Mouse (Mus musculus): ENCODE results near the gene Tmem204. TPM values are rescaled to one million over a fixed set of nuclear protein-coding genes. Genes with fewer than 3 reads are reported as not detected.

Gene Tmem204
- polyA plus RNA-seq, 1 experiment from 2014 or later = 5.2 TPM

DNA sequence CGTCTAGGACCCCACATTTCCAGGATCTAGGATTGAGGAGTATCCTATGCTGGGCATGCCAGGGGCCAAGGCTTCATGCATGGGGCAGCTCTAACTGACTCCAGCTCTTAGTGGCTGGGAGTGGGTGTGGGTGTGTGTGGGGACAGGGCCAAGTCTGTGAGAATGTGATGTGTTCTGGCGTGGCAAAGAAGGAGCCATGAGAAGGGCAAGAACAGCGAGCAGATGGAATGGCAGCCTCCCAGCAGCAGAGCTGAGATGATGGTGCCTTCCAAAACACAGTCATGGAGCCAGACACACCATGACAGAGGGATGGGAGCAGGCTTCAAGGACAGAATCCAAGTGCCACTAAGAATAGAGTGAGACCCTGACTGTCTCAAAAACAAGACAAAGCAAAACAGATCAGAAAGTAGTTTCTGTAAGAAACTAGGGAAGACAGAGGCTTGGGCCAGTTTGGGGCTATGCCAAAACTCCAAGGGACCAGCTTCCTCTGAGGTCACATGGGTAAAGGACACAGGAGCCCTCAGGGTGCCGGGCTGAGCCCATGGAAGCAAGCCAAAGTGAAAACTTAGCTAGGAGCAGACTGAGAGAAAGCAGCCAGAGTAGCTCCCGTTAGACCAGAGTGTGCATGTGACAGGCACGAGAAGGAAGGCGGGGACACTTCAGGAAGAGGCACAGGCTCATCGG is 28.5 kb upstream of the Tmem204 start:
- H3K9me3 ChIP-seq (replicated peaks) = no peaks in the 10 kb centered on the region
- peaks cover 52% of the 10 kb centered on the region for H3K36me3 ChIP-seq
- no peaks in the 10 kb centered on the region for H3K27me3 ChIP-seq
- peaks cover 29% of the 10 kb centered on the region for H3K4me1 ChIP-seq (replicated peaks)
- 78% methylated on average over 8 of the region's 8 CpGs for WGBS (ENCODE audit: insufficient replicate concordance)
- H3K9ac ChIP-seq = no peak overlapping the region
- H3K4me3 ChIP-seq (replicated peaks) = no peak overlapping the region
- no peak overlapping the region for H3K4me2 ChIP-seq
- 0 out of 2 replicates have a peak overlapping the region, but pooled peaks have one; percentile 20 for H3K27ac ChIP-seq
- no peak for ATAC-seq (ENCODE audit: low read depth)
- no peak for DNase-seq

DNA sequence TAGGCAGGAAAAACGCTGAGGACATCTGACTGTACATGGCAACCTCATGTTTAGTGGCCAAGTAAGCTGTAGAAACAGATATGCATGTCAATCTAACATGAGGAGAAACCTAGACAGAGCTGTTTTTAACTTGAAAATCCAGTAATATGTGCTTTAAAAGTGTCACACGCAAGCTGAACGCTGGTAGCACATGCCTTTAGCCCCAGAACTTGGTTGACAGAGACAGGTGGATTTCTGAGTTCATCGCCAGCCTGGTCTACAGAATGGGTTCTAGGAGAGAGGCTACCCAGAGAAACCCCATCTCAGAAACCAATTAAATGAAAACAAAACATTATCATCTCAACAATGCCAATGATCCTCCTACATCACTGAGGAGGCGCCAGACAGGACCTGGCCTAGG is 27.8 kb upstream of the Tmem204 start:
- peaks cover 58% of the 10 kb centered on the region for H3K36me3 ChIP-seq
- 87% methylated on average over 5 of the region's 5 CpGs for WGBS (ENCODE audit: insufficient replicate concordance)
- no peak overlapping the region for H3K4me3 ChIP-seq (replicated peaks)
- no peaks in the 10 kb centered on the region for H3K27me3 ChIP-seq
- no peaks in the 10 kb centered on the region for H3K9me3 ChIP-seq (replicated peaks)
- ATAC-seq (ENCODE audit: low read depth) (no peak), DNase-seq (no peak)
- 0 out of 2 replicates have a peak overlapping the region, but pooled peaks have one; percentile 20 for H3K27ac ChIP-seq
- H3K9ac ChIP-seq = no peak overlapping the region
- no peak overlapping the region for H3K4me2 ChIP-seq
- peaks cover 23% of the 10 kb centered on the region for H3K4me1 ChIP-seq (replicated peaks)

DNA sequence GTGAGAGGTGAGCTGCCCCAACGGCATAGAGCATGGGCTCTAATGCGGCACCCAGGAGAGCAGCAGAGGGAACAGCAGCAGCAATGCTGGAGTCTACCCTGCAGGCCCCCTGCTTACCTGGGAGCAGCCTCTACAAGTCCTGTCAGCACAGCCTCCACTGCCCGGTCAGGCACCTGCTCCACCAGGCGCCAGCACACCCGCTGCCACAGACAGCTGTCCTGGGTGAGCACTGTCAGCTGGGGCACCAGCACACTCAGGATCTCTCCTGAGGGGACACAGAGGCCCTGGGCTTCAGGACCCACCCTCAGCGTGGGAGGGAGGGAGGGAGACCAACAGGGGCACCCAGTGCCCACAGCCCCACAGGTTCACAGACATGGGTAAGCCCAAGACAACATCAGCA is 27.2 kb upstream of the Tmem204 start:
- no peak for DNase-seq
- no peak for ATAC-seq (ENCODE audit: low read depth)
- Histone ChIP-seq H3K4me2 (no peak overlapping the region), H3K27me3 (no peaks in the 10 kb centered on the region), H3K4me3 (replicated peaks) (no peak overlapping the region), H3K27ac (no peak overlapping the region), H3K4me1 (replicated peaks) (peaks cover 19% of the 10 kb centered on the region), H3K36me3 (peaks cover 65% of the 10 kb centered on the region), H3K9ac (no peak overlapping the region), H3K9me3 (replicated peaks) (no peaks in the 10 kb centered on the region)
- 85% methylated on average over 6 of the region's 6 CpGs for WGBS (ENCODE audit: insufficient replicate concordance)

DNA sequence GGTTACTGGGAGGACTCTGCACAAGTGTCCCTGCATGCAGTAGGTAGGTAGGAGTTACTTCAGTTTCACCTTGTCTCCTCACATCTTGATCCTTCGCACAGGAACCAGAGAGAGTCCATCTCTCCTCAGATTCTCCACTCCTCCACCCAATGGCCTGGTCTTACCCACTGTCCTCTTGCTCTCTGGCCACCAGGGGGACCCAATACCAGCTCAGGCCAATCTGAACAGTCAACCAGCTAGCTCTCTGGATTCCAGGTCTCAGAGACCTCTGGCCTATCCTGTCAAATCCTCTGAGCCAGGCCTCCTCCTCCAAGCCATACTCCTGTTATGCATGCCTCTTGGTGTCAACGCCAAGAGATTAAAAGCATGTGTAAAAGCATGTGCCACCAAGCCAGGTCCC is 26.2 kb upstream of the Tmem204 start:
- Histone ChIP-seq H3K27me3 (no peaks in the 10 kb centered on the region), H3K9me3 (replicated peaks) (no peaks in the 10 kb centered on the region), H3K27ac (no peak overlapping the region), H3K4me1 (replicated peaks) (peaks cover 10% of the 10 kb centered on the region), H3K9ac (no peak overlapping the region), H3K4me2 (no peak overlapping the region), H3K36me3 (peaks cover 75% of the 10 kb centered on the region), H3K4me3 (replicated peaks) (no peak overlapping the region)
- 75% methylated on average over 2 of the region's 2 CpGs for WGBS (ENCODE audit: insufficient replicate concordance)
- DNase-seq = no peak
- ATAC-seq (ENCODE audit: low read depth) = peak; percentile 62; the same call in 1 of the 2 replicates

DNA sequence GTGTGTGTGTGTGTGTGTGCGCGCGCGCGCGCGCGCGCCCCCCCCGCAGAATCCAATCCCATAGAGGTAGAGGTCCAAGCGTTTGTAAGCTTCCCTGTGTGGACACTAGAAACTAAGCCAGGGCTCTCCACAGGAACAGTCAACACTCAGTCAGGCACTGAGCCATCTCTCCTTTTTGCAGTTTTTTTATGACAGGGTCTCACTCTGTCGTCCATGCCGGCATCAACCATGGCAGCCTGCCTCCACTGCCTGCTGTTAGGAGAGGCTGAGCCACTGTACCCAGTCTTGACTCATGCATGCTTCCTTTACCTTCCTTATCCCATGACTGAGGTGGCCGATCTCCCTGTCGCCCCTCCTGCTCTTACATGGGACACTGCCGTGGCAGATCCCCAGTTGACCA is 24.4 kb upstream of the Tmem204 start:
- Histone ChIP-seq H3K4me3 (replicated peaks) (no peak overlapping the region), H3K9ac (no peak overlapping the region), H3K9me3 (replicated peaks) (no peaks in the 10 kb centered on the region), H3K36me3 (peaks cover 86% of the 10 kb centered on the region), H3K27ac (no peak overlapping the region), H3K4me1 (replicated peaks) (0 out of 2 replicates have a peak, but pooled peaks cover 5% of the 10 kb centered on the region), H3K27me3 (no peaks in the 10 kb centered on the region), H3K4me2 (no peak overlapping the region)
- DNase-seq (no peak), ATAC-seq (ENCODE audit: low read depth) (no peak)
- 96% methylated on average over 13 of the region's 16 CpGs for WGBS (ENCODE audit: insufficient replicate concordance)

DNA sequence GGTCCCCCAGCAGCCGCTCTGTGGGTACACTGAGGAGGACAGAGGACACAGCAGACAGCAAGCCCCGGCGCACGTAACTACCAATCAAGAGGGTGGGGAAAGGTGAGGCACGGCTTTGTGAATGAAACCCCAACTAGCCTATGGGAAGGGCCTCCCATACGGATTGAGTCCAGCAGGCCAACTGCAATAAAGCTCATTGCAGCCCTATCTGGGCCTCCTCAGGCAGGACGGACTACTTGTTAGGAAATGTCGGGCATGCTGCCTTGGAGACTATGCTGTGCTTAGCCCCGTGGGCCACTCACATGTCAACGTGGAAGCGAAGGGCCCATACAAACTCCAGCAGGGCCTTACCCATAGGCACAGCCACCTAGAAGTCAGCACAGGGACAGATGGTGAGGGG is 17.9 kb upstream of the Tmem204 start:
- Histone ChIP-seq H3K27ac (peak overlapping the region; percentile 32), H3K4me3 (replicated peaks) (no peak overlapping the region), H3K4me2 (no peak overlapping the region), H3K4me1 (replicated peaks) (0 out of 2 replicates have a peak, but pooled peaks cover 4% of the 10 kb centered on the region), H3K9me3 (replicated peaks) (no peaks in the 10 kb centered on the region), H3K36me3 (peaks cover 97% of the 10 kb centered on the region), H3K27me3 (no peaks in the 10 kb centered on the region), H3K9ac (no peak overlapping the region)
- ATAC-seq (ENCODE audit: low read depth) (no peak), DNase-seq (no peak)
- WGBS (ENCODE audit: insufficient replicate concordance) = 92% methylated on average over 11 of the region's 11 CpGs

DNA sequence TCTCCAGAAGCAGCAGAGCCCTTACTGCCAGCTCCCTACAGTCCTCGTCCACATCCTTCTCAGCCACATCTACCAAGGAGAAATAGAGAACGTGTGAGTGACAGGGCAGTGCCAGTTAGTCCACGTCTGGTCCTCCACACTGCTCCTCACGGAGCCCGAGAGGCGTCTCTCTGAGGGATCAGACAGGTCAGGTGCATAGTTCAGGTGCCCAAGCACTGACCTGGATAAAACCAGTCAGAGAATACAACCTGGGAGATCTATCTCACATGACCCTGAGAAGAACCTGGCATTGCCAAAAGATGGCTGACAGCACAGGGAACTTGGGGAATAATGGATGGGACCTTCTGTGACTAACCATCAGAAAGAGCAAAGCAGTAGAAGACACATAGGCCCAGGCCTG is 16.7 kb upstream of the Tmem204 start:
- H3K4me2 ChIP-seq = no peak overlapping the region
- no peaks in the 10 kb centered on the region for H3K27me3 ChIP-seq
- H3K9me3 ChIP-seq (replicated peaks) = no peaks in the 10 kb centered on the region
- H3K36me3 ChIP-seq = peaks cover 97% of the 10 kb centered on the region
- 0 out of 2 replicates have a peak overlapping the region, but pooled peaks have one; percentile 14 for H3K27ac ChIP-seq
- ATAC-seq (ENCODE audit: low read depth) (no peak), DNase-seq (no peak)
- no peak overlapping the region for H3K9ac ChIP-seq
- WGBS (ENCODE audit: insufficient replicate concordance) = 92% methylated on average over 6 of the region's 6 CpGs
- no peak overlapping the region for H3K4me3 ChIP-seq (replicated peaks)
- H3K4me1 ChIP-seq (replicated peaks) = peaks cover 14% of the 10 kb centered on the region; the same call in 1 of the 2 replicates

DNA sequence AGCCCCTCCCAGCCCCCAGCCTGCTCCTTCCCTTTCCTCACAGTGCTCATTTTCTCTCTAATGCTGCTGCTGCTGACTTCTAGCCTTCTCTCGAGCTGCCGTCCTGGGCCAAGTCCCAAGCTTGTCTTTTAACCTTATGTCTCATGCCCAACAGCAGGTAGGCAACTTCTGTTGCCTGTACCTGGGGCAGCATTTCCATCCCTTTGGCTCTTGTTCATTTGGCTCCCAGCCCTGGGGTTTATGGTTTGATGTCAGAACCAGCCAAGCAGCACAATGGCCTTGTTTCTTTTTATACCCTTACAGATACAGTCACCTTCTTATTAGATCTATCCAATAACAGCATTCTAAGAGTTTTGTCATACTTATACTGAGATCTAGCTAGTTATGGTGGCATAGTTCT is 12.8 kb upstream of the Tmem204 start:
- WGBS (ENCODE audit: insufficient replicate concordance) = 94% methylated on average over 2 of the region's 2 CpGs
- ATAC-seq (ENCODE audit: low read depth) = no peak
- peaks cover 97% of the 10 kb centered on the region for H3K36me3 ChIP-seq
- H3K27ac ChIP-seq = 0 out of 2 replicates have a peak overlapping the region, but pooled peaks have one; percentile 13
- no peaks in the 10 kb centered on the region for H3K27me3 ChIP-seq
- no peak overlapping the region for H3K4me2 ChIP-seq
- no peak overlapping the region for H3K9ac ChIP-seq
- DNase-seq = no peak
- H3K4me1 ChIP-seq (replicated peaks) = peaks cover 46% of the 10 kb centered on the region
- no peak overlapping the region for H3K4me3 ChIP-seq (replicated peaks)
- no peaks in the 10 kb centered on the region for H3K9me3 ChIP-seq (replicated peaks)

DNA sequence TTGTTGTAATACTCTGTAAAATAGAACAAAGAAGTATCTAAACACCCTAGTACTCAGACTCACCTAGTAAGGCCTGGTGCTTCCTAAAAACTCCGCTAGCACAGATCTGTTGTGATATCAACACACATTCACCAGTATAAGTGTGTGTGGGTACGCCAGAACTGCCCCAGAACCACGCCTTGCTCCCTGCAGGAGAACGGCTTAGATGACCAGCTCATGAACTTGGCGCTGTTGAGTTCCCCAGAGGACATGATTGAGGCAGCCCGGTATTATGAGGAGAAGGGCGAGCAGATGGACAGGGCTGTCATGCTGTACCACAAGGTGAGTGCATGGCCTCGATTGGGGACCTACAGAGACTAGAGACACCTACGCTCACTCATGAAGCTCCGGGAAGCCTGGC is 7.1 kb upstream of the Tmem204 start:
- H3K4me2 ChIP-seq = peak overlapping the region; percentile 79

DNA sequence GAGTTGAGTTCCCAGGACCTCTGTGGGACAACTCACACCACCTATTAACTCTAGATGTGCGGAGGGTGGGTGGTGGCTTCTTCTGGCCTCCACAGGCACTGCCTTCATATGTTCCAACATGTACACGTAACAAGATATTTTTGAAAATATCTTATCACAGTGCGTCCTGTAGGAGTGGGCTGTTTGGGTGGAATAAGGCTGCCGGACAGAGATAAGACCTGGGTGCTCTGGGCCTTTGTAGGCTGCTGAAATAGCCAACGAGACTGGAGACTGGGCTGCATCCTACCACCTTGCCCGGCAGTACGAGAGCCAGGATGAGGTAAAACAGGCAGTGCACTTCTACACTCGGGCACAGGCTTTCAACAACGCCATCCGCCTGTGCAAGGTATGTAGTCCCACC is 5.8 kb upstream of the Tmem204 start:
- Histone ChIP-seq H3K4me1 (replicated peaks) (peaks cover 92% of the 10 kb centered on the region), H3K4me3 (replicated peaks) (peak overlapping the region; percentile 69), H3K27ac (peak overlapping the region; percentile 99), H3K4me2 (peak overlapping the region; percentile 79), H3K9me3 (replicated peaks) (no peaks in the 10 kb centered on the region), H3K27me3 (no peaks in the 10 kb centered on the region), H3K9ac (peak overlapping the region; percentile 87), H3K36me3 (peaks cover 42% of the 10 kb centered on the region)
- 24% methylated on average over 10 of the region's 10 CpGs for WGBS (ENCODE audit: insufficient replicate concordance)
- DNase-seq (peak; percentile 32), ATAC-seq (ENCODE audit: low read depth) (peak; percentile 91)

More for the DNA sequence above, 7.1 kb upstream of the Tmem204 start:
- no peaks in the 10 kb centered on the region for H3K27me3 ChIP-seq
- 72% methylated on average over 10 of the region's 10 CpGs for WGBS (ENCODE audit: insufficient replicate concordance)
- peaks cover 55% of the 10 kb centered on the region for H3K36me3 ChIP-seq
- DNase-seq (no peak), ATAC-seq (ENCODE audit: low read depth) (no peak)
- H3K27ac ChIP-seq = peak overlapping the region; percentile 99
- peak overlapping the region; percentile 87 for H3K9ac ChIP-seq
- no peaks in the 10 kb centered on the region for H3K9me3 ChIP-seq (replicated peaks)
- peaks cover 90% of the 10 kb centered on the region for H3K4me1 ChIP-seq (replicated peaks)
- H3K4me3 ChIP-seq (replicated peaks) = peak overlapping the region; percentile 69

DNA sequence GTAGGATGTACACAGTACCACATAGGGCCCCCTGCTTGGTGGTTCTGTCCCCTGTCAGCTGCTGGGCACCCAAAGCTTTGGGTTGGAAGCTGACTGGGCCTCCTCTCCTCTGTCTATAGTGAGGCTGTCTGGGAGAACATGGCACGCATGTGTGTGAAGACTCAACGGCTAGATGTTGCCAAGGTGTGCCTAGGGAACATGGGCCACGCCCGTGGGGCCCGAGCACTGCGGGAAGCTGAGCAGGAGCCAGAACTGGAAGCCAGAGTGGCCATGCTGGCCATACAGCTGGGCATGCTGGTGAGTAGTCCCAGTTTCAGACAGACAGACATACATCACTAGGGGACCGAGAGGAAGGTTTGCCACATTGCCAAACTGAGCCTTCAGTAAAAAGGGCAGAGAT is 3.3 kb upstream of the Tmem204 start:
- peak; percentile 53 for ATAC-seq (ENCODE audit: low read depth)
- Histone ChIP-seq H3K4me2 (peak overlapping the region; percentile 79), H3K4me3 (replicated peaks) (peak overlapping the region; percentile 40), H3K27me3 (no peaks in the 10 kb centered on the region), H3K9me3 (replicated peaks) (no peaks in the 10 kb centered on the region), H3K36me3 (peaks cover 18% of the 10 kb centered on the region), H3K4me1 (replicated peaks) (peaks cover 86% of the 10 kb centered on the region), H3K27ac (peak overlapping the region; percentile 99), H3K9ac (peak overlapping the region; percentile 87)
- WGBS (ENCODE audit: insufficient replicate concordance) = 44% methylated on average over 7 of the region's 7 CpGs
- no peak for DNase-seq
